Mouse (Mus musculus): ENCODE measurements around the gene Neu2. TPM values are rescaled to one million over a fixed set of nuclear protein-coding genes. Genes with fewer than 3 reads are reported as not detected.

Gene Neu2
- total RNA-seq, 2 experiments from 2014 or later: 14.8 to 21.9 TPM

- intact Hi-C loops (cut with DNase I; ENCODE audit: low total_unique reads): no loop called here
- DNase-seq: no peak
Observed at GRCm38 (mm10) chr1:87527191-87527590, 17.5 kb downstream of the Neu2 start.

- intact Hi-C loops (cut with DNase I; ENCODE audit: low total_unique reads): no loop called here
- DNase-seq: no peak
Observed at GRCm38 (mm10) chr1:87532346-87532745, 22.7 kb downstream of the Neu2 start.

GRCm38 (mm10) chr1:87534118-87534517, 24.4 kb downstream of the Neu2 start:
- intact Hi-C loops (cut with DNase I; ENCODE audit: low total_unique reads): no loop called here

GRCm38 (mm10) chr1:87537008-87537407, 27.3 kb downstream of the Neu2 start:
- no peak for DNase-seq
- intact Hi-C loops (cut with DNase I; ENCODE audit: low total_unique reads): no loop called here

More at GRCm38 (mm10) chr1:87534118-87534517, 24.4 kb downstream of the Neu2 start:
- no peak for DNase-seq

- peak; percentile 20 for DNase-seq
- intact Hi-C loops (cut with DNase I; ENCODE audit: low total_unique reads): no loop called here
Observed at GRCm38 (mm10) chr1:87541614-87542013, 31.9 kb downstream of the Neu2 start.

GRCm38 (mm10) chr1:87551008-87551407, 41.3 kb downstream of the Neu2 start:
- no peak for DNase-seq
- intact Hi-C loops (cut with DNase I; ENCODE audit: low total_unique reads): no loop called here

GRCm38 (mm10) chr1:87553586-87553985, 43.9 kb downstream of the Neu2 start:
- intact Hi-C loops (cut with DNase I; ENCODE audit: low total_unique reads): no loop called here
- no peak for DNase-seq

GRCm38 (mm10) chr1:87562967-87563366, 53.3 kb downstream of the Neu2 start:
- intact Hi-C loops (cut with DNase I; ENCODE audit: low total_unique reads): no loop called here
- DNase-seq: no peak

- intact Hi-C loops (cut with DNase I; ENCODE audit: low total_unique reads): no loop called here
Observed at GRCm38 (mm10) chr1:87565760-87566159, 56.1 kb downstream of the Neu2 start.

GRCm38 (mm10) chr1:87568398-87568797, 58.7 kb downstream of the Neu2 start:
- intact Hi-C loops (cut with DNase I; ENCODE audit: low total_unique reads): no loop called here
- DNase-seq: no peak

More at GRCm38 (mm10) chr1:87565760-87566159, 56.1 kb downstream of the Neu2 start:
- no peak for DNase-seq

GRCm38 (mm10) chr1:87573261-87573660, 63.6 kb downstream of the Neu2 start:
- no peak for DNase-seq
- intact Hi-C loops (cut with DNase I; ENCODE audit: low total_unique reads): no loop called here

GRCm38 (mm10) chr1:87573800-87574215, 64.1 kb downstream of the Neu2 start, which contains the start of gene Ngef:
Gene Ngef (minus strand): TSS chr1:87573870.
- intact Hi-C loops (cut with DNase I; ENCODE audit: low total_unique reads): no loop called here
- no peak for DNase-seq

- no peak for DNase-seq
- intact Hi-C loops (cut with DNase I; ENCODE audit: low total_unique reads): no loop called here
Observed at GRCm38 (mm10) chr1:87574353-87574752, 64.7 kb downstream of the Neu2 start.

GRCm38 (mm10) chr1:87574785-87575184, 65.1 kb downstream of the Neu2 start:
- intact Hi-C loops (cut with DNase I; ENCODE audit: low total_unique reads): no loop called here
- peak; percentile 44 for DNase-seq

- intact Hi-C loops (cut with DNase I; ENCODE audit: low total_unique reads): no loop called here
- DNase-seq: no peak
Observed at GRCm38 (mm10) chr1:87578965-87579364, 69.3 kb downstream of the Neu2 start.

GRCm38 (mm10) chr1:87580824-87581223, 71.1 kb downstream of the Neu2 start:
- intact Hi-C loops (cut with DNase I; ENCODE audit: low total_unique reads): no loop called here
- DNase-seq: no peak

GRCm38 (mm10) chr1:87589162-87589561, 79.5 kb downstream of the Neu2 start:
- no peak for DNase-seq
- intact Hi-C loops (cut with DNase I; ENCODE audit: low total_unique reads): no loop called here

GRCm38 (mm10) chr1:87589980-87590379, 80.3 kb downstream of the Neu2 start:
- no peak for DNase-seq
- intact Hi-C loops (cut with DNase I; ENCODE audit: low total_unique reads): no loop called here

GRCm38 (mm10) chr1:87594261-87594660, 84.6 kb downstream of the Neu2 start:
- peak; percentile 50 for DNase-seq
- intact Hi-C loops (cut with DNase I; ENCODE audit: low total_unique reads): no loop called here

GRCm38 (mm10) chr1:87594671-87595070, 85.0 kb downstream of the Neu2 start:
- DNase-seq: no peak
- intact Hi-C loops (cut with DNase I; ENCODE audit: low total_unique reads): no loop called here

GRCm38 (mm10) chr1:87600533-87600932, 90.8 kb downstream of the Neu2 start:
- intact Hi-C loops (cut with DNase I; ENCODE audit: low total_unique reads): no loop called here
- no peak for DNase-seq

GRCm38 (mm10) chr1:87601801-87602200, 92.1 kb downstream of the Neu2 start:
- no peak for DNase-seq
- intact Hi-C loops (cut with DNase I; ENCODE audit: low total_unique reads): no loop called here
